Mouse (Mus musculus): Measurements from ENCODE around the gene Dhx58. TPM values are rescaled to one million over a fixed set of nuclear protein-coding genes. Genes with fewer than 3 reads are reported as not detected.
A peak's percentile ranks its signal among the peaks of the same experiment; 100 is the strongest.

Gene Dhx58
- polyA plus RNA-seq, 1 experiment from 2014 or later = 3.4 TPM

- 36% methylated on average over 19 of the region's 19 CpGs for WGBS
- H3K4me2 ChIP-seq (replicated peaks; ENCODE audit: low read depth, low read length) = peak overlapping the region; percentile 33; the same call in 1 of the 2 replicates
- ATAC-seq (ENCODE audit: insufficient number of reproducible peaks, insufficient read depth, low FRiP score, low read depth) = peak; percentile 8; the same call in 1 of the 2 replicates
Observed at GRCm38 (mm10) chr11:100702081-100702851, 1.8 kb downstream of the Dhx58 start.

DNA sequence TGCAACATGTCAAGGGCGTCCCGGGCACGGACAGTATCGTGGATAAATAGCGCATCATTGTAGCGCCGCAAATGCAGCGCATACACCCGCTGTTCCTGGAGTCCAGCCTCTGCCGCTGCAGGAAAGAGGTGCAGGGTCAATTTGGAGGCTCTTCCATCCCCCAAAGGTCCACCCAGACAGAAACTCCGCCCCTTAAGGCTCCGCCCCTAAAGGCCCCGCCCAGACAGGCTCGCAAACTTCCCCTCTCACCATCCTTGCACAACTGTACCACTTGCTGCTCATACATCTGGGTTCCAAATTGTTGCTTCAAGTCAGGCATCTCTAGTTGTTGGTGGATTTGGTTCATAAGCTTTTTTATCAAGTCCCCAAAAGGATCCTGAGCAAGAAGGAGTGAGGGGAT lies 2.8 kb downstream of the Dhx58 start:
- Histone ChIP-seq H3K9ac (replicated peaks; ENCODE audit: low read depth, low read length) (no peak overlapping the region), H3K27me3 (ENCODE audit: control insufficient read depth, insufficient read depth, low read length) (no peaks in the 10 kb centered on the region), H3K4me3 (ENCODE audit: low read depth, low read length) (peak overlapping the region; percentile 16; the same call in 1 of the 2 replicates), H3K27ac (ENCODE audit: low read length) (no peak overlapping the region), H3K4me1 (ENCODE audit: control insufficient read depth, insufficient read depth, low read length) (peaks cover 3% of the 10 kb centered on the region; the same call in 1 of the 2 replicates), H3K4me2 (replicated peaks; ENCODE audit: low read depth, low read length) (peak overlapping the region; percentile 33), H3K9me3 (ENCODE audit: control insufficient read depth, low read depth, low read length) (no peaks in the 10 kb centered on the region), H3K36me3 (ENCODE audit: control insufficient read depth, insufficient read depth, low read length) (peaks cover 14% of the 10 kb centered on the region)
- ATAC-seq (ENCODE audit: insufficient number of reproducible peaks, insufficient read depth, low FRiP score, low read depth) = no peak
- WGBS = 6% methylated on average over 14 of the region's 14 CpGs

More at GRCm38 (mm10) chr11:100702081-100702851, 1.8 kb downstream of the Dhx58 start:
- Histone ChIP-seq H3K36me3 (ENCODE audit: control insufficient read depth, insufficient read depth, low read length) (peaks cover 24% of the 10 kb centered on the region), H3K4me3 (ENCODE audit: low read depth, low read length) (no peak overlapping the region), H3K9ac (replicated peaks; ENCODE audit: low read depth, low read length) (0 out of 2 replicates have a peak overlapping the region, but pooled peaks have one; percentile 2), H3K9me3 (ENCODE audit: control insufficient read depth, low read depth, low read length) (no peaks in the 10 kb centered on the region), H3K4me1 (ENCODE audit: control insufficient read depth, insufficient read depth, low read length) (peaks cover 3% of the 10 kb centered on the region; the same call in 1 of the 2 replicates), H3K27me3 (ENCODE audit: control insufficient read depth, insufficient read depth, low read length) (no peaks in the 10 kb centered on the region), H3K27ac (ENCODE audit: low read length) (no peak overlapping the region)

DNA sequence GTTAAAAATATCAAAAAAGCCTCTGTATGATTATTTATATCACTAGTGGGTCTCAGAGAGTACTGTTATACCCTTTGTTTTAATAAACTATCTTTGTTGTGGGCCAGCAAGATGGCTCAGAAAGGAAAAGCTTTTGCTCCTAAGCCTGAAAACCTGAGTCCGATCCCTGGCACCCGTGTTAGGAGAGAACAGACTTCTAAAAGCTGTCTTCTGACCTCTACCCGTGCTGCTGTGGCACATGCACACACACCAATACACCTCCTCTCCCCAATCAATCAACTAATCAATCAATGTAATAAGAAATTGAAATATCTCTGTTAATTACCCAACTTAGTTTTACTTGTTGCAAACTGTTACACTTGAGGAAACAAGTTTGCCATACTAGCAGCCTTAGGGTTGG lies 3.4 kb downstream of the Dhx58 start:
- no peaks in the 10 kb centered on the region for H3K9me3 ChIP-seq (ENCODE audit: control insufficient read depth, low read depth, low read length)
- peaks cover 3% of the 10 kb centered on the region; the same call in 1 of the 2 replicates for H3K4me1 ChIP-seq (ENCODE audit: control insufficient read depth, insufficient read depth, low read length)
- H3K36me3 ChIP-seq (ENCODE audit: control insufficient read depth, insufficient read depth, low read length) = peaks cover 8% of the 10 kb centered on the region; the same call in 1 of the 2 replicates
- H3K4me3 ChIP-seq (ENCODE audit: low read depth, low read length) = no peak overlapping the region
- WGBS = 74% methylated on average over 3 of the region's 3 CpGs
- H3K4me2 ChIP-seq (replicated peaks; ENCODE audit: low read depth, low read length) = no peak overlapping the region
- H3K27ac ChIP-seq (ENCODE audit: low read length) = no peak overlapping the region
- ATAC-seq (ENCODE audit: insufficient number of reproducible peaks, insufficient read depth, low FRiP score, low read depth) = no peak
- no peak overlapping the region for H3K9ac ChIP-seq (replicated peaks; ENCODE audit: low read depth, low read length)
- no peaks in the 10 kb centered on the region for H3K27me3 ChIP-seq (ENCODE audit: control insufficient read depth, insufficient read depth, low read length)

DNA sequence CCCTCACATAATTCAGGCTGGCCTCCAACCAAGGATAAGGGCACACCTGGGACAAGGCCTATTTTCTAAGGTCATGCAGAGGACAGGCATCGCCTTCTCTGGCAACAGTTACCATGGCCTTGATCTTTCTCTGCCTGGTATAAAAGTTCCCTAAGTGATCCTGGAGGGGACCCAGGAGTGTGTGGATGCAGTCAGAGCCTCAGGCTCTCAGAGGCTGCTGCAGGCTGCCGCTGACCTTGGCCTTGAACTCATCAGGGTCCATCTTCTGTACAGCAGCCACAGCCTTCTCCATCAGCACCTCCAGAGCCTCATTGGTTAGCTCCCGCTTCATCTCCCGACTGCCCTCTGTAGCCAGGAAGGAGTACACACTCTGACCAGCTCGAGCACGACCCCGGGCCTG lies 6.2 kb downstream of the Dhx58 start:
- no peak for ATAC-seq (ENCODE audit: insufficient number of reproducible peaks, insufficient read depth, low FRiP score, low read depth)
- Histone ChIP-seq H3K4me2 (replicated peaks; ENCODE audit: low read depth, low read length) (no peak overlapping the region), H3K9me3 (ENCODE audit: control insufficient read depth, low read depth, low read length) (no peaks in the 10 kb centered on the region), H3K4me3 (ENCODE audit: low read depth, low read length) (no peak overlapping the region), H3K27me3 (ENCODE audit: control insufficient read depth, insufficient read depth, low read length) (no peaks in the 10 kb centered on the region), H3K27ac (ENCODE audit: low read length) (no peak overlapping the region), H3K36me3 (ENCODE audit: control insufficient read depth, insufficient read depth, low read length) (no peaks in the 10 kb centered on the region), H3K9ac (replicated peaks; ENCODE audit: low read depth, low read length) (no peak overlapping the region), H3K4me1 (ENCODE audit: control insufficient read depth, insufficient read depth, low read length) (peaks cover 3% of the 10 kb centered on the region; the same call in 1 of the 2 replicates)
- 77% methylated on average over 7 of the region's 7 CpGs for WGBS

DNA sequence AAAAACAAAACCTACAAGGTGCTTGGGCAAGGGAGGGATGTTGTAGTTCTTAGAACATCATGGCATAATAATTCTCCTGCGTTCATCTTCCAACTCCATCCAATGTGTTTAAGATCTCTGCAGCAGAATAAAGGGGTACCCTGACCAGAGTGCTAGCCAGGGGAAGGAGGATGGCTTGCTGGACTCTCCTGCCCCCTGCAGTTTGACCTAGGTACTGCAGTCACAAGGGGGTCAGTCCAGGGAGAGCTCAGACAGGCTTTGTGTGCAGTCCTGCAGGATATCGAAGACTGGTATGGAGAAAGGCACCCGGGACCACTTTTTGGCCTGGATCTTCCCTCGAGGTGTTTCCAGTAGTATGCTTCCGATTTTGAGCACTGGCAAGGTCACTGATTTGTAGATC lies 9.1 kb downstream of the Dhx58 start:
- H3K27ac ChIP-seq (ENCODE audit: low read length) = no peak overlapping the region
- no peak for ATAC-seq (ENCODE audit: insufficient number of reproducible peaks, insufficient read depth, low FRiP score, low read depth)
- H3K4me2 ChIP-seq (replicated peaks; ENCODE audit: low read depth, low read length) = no peak overlapping the region
- no peak overlapping the region for H3K4me3 ChIP-seq (ENCODE audit: low read depth, low read length)
- H3K27me3 ChIP-seq (ENCODE audit: control insufficient read depth, insufficient read depth, low read length) = no peaks in the 10 kb centered on the region
- no peaks in the 10 kb centered on the region for H3K9me3 ChIP-seq (ENCODE audit: control insufficient read depth, low read depth, low read length)
- 32% methylated on average over 5 of the region's 5 CpGs for WGBS
- no peaks in the 10 kb centered on the region for H3K4me1 ChIP-seq (ENCODE audit: control insufficient read depth, insufficient read depth, low read length)
- no peaks in the 10 kb centered on the region for H3K36me3 ChIP-seq (ENCODE audit: control insufficient read depth, insufficient read depth, low read length)
- no peak overlapping the region for H3K9ac ChIP-seq (replicated peaks; ENCODE audit: low read depth, low read length)

- Histone ChIP-seq H3K9ac (replicated peaks; ENCODE audit: low read depth, low read length) (no peak overlapping the region), H3K36me3 (ENCODE audit: control insufficient read depth, insufficient read depth, low read length) (no peaks in the 10 kb centered on the region), H3K4me2 (replicated peaks; ENCODE audit: low read depth, low read length) (no peak overlapping the region), H3K27ac (ENCODE audit: low read length) (no peak overlapping the region), H3K27me3 (ENCODE audit: control insufficient read depth, insufficient read depth, low read length) (no peaks in the 10 kb centered on the region), H3K4me3 (ENCODE audit: low read depth, low read length) (no peak overlapping the region), H3K4me1 (ENCODE audit: control insufficient read depth, insufficient read depth, low read length) (no peaks in the 10 kb centered on the region), H3K9me3 (ENCODE audit: control insufficient read depth, low read depth, low read length) (no peaks in the 10 kb centered on the region)
- WGBS = 25% methylated on average over 5 of the region's 5 CpGs
- ATAC-seq (ENCODE audit: insufficient number of reproducible peaks, insufficient read depth, low FRiP score, low read depth) = no peak
Observed at GRCm38 (mm10) chr11:100693154-100693553, 10.9 kb downstream of the Dhx58 start.

DNA sequence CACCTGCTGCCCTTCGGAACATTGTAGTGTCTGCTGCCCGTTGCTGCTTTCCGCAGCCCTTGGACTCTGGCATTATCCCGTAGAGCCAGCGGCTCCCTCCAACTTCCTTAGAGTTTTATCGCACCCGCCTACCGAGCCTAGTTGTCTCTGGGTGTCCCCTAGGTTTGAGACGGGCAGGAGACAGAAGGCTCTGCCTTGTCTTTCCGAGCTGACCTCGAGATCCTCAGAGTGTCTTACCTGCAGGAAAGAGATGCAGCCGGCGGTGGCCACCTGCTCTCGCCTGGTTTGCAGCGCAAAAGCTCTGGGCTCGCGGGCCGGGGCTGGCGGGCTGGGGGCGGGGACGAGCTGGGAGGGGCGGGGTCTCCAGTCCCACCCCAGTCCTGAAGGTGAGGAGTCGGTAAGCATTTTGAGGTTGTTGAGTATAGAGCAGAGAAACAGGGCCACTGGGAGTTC lies 11.9 kb downstream of the Dhx58 start, which contains the start of gene Zfp385c:
Gene Zfp385c, minus strand, starts transcription at position 292 of the 453 bp plus-strand sequence.
- Histone ChIP-seq H3K4me2 (replicated peaks; ENCODE audit: low read depth, low read length) (peak within 1 kb of the TSS; percentile 48), H3K27ac (ENCODE audit: low read length) (no peak within 1 kb of the TSS), H3K36me3 (ENCODE audit: control insufficient read depth, insufficient read depth, low read length) (no peaks in the 10 kb centered on the region), H3K9me3 (ENCODE audit: control insufficient read depth, low read depth, low read length) (no peaks in the 10 kb centered on the region), H3K27me3 (ENCODE audit: control insufficient read depth, insufficient read depth, low read length) (no peaks in the 10 kb centered on the region), H3K4me1 (ENCODE audit: control insufficient read depth, insufficient read depth, low read length) (no peaks in the 10 kb centered on the region), H3K9ac (replicated peaks; ENCODE audit: low read depth, low read length) (no peak within 1 kb of the TSS), H3K4me3 (ENCODE audit: low read depth, low read length) (peak within 1 kb of the TSS; percentile 15; the same call in 1 of the 2 replicates)
- 1% methylated on average over 23 of the region's 23 CpGs for WGBS
- no peak for ATAC-seq (ENCODE audit: insufficient number of reproducible peaks, insufficient read depth, low FRiP score, low read depth)

GRCm38 (mm10) chr11:100690389-100690788 lies 13.7 kb downstream of the Dhx58 start:
- 74% methylated on average over 7 of the region's 7 CpGs for WGBS
- Histone ChIP-seq H3K9me3 (ENCODE audit: control insufficient read depth, low read depth, low read length) (no peaks in the 10 kb centered on the region), H3K9ac (replicated peaks; ENCODE audit: low read depth, low read length) (no peak overlapping the region), H3K4me3 (ENCODE audit: low read depth, low read length) (no peak overlapping the region), H3K4me1 (ENCODE audit: control insufficient read depth, insufficient read depth, low read length) (no peaks in the 10 kb centered on the region), H3K27me3 (ENCODE audit: control insufficient read depth, insufficient read depth, low read length) (no peaks in the 10 kb centered on the region), H3K27ac (ENCODE audit: low read length) (no peak overlapping the region), H3K4me2 (replicated peaks; ENCODE audit: low read depth, low read length) (no peak overlapping the region), H3K36me3 (ENCODE audit: control insufficient read depth, insufficient read depth, low read length) (no peaks in the 10 kb centered on the region)
- ATAC-seq (ENCODE audit: insufficient number of reproducible peaks, insufficient read depth, low FRiP score, low read depth) = no peak
